Mouse (Mus musculus): ENCODE measurements at regions not wholly inside any gene's neighbourhood (a gene's known extent, or its start where the extent isn't known, plus 50 kb on each side); places are given as distances from the start of the nearest gene placed in this dataset.

GRCm38 (mm10) chr6:19214700-19215099, 348.6 kb downstream of the Ankrd7 start:
- intact Hi-C loops (cut with DNase I), result no loop called here
- no peak for DNase-seq (ENCODE audit: low spot score in 2 of 2)

- intact Hi-C loops (cut with DNase I), result no loop called here
- no peak for DNase-seq (ENCODE audit: low spot score in 2 of 2)
Measured at GRCm38 (mm10) chr6:19215124-19215523, 349.0 kb downstream of the Ankrd7 start.

GRCm38 (mm10) chr6:19264075-19264819, 398.1 kb downstream of the Ankrd7 start:
- DNase-seq (ENCODE audit: low spot score in 2 of 2), result no peak
- intact Hi-C loops (cut with DNase I), result no loop called here

GRCm38 (mm10) chr6:19273207-19273606, 407.1 kb downstream of the Ankrd7 start:
- intact Hi-C loops (cut with DNase I), result no loop called here
- DNase-seq (ENCODE audit: low spot score in 2 of 2), result no peak

- DNase-seq (ENCODE audit: low spot score in 2 of 2), result peak in 1 of 2 experiments; percentile 16
Measured at GRCm38 (mm10) chr6:19282682-19283333, 416.7 kb downstream of the Ankrd7 start.

GRCm38 (mm10) chr6:19332659-19333058, 466.5 kb downstream of the Ankrd7 start:
- DNase-seq (ENCODE audit: low spot score in 2 of 2), result no peak
- intact Hi-C loops (cut with DNase I), result no loop called here

More at GRCm38 (mm10) chr6:19282682-19283333, 416.7 kb downstream of the Ankrd7 start:
- intact Hi-C loops (cut with DNase I), result no loop called here

- DNase-seq (ENCODE audit: low spot score in 2 of 2), result no peak
- intact Hi-C loops (cut with DNase I), result no loop called here
Measured at GRCm38 (mm10) chr6:19335653-19336052, 469.5 kb downstream of the Ankrd7 start.

- DNase-seq (ENCODE audit: low spot score in 2 of 2), result no peak
- intact Hi-C loops (cut with DNase I), result no loop called here
Measured at GRCm38 (mm10) chr6:19338470-19338869, 472.4 kb downstream of the Ankrd7 start.

All from left cerebral cortex, postnatal 36 days (tissue).